Mouse (Mus musculus) heart, embryonic 12.5 days (tissue): ENCODE data around the gene Nr5a2. TPM values are rescaled to one million over a fixed set of nuclear protein-coding genes. Genes with fewer than 3 reads are reported as not detected.

ENCODE experiments used
- ATAC-seq: fragments of 200-750 bp; cut with Nextera tagmentation; 2 replicates; pipeline ENCODE4 v1.8.0; 2017; ENCODE audit warnings: moderate TSS enrichment, moderate library complexity; ENCODE audit not compliant: insufficient number of reproducible peaks, low FRiP score
- H3K27ac ChIP-seq: fragments of 300-500 bp; sonication (generic); 2 replicates; pipeline ENCODE4 v1.5.1; 2016; ENCODE audit warnings: mild to moderate bottlenecking, moderate library complexity; ENCODE audit not compliant: poor library complexity, severe bottlenecking
- H3K27me3 ChIP-seq: fragments of 300-500 bp; sonication (generic); replicated peaks from 2 replicates; pipeline ENCODE4 v1.6.1; 2016; ENCODE audit warnings: mild to moderate bottlenecking, moderate library complexity
- H3K36me3 ChIP-seq: fragments of 300-500 bp; sonication (generic); 2 replicates; pipeline ENCODE4 v1.6.1; 2016; ENCODE audit warnings: mild to moderate bottlenecking, moderate library complexity
- H3K4me1 ChIP-seq: fragments of 300-500 bp; sonication (generic); replicated peaks from 2 replicates; pipeline ENCODE4 v1.6.1; 2016; ENCODE audit warnings: mild to moderate bottlenecking
- H3K4me2 ChIP-seq: fragments of 300-500 bp; sonication (generic); 2 replicates; pipeline ENCODE4 v1.6.1; 2016; ENCODE audit warnings: mild to moderate bottlenecking, moderate library complexity
- H3K4me3 ChIP-seq: fragments of 300-500 bp; sonication (generic); 2 replicates; pipeline ENCODE4 v1.5.1; 2016; ENCODE audit warnings: mild to moderate bottlenecking
- H3K9ac ChIP-seq: fragments of 300-500 bp; sonication (generic); 2 replicates; pipeline ENCODE4 v1.6.1; 2016; ENCODE audit warnings: mild to moderate bottlenecking, moderate library complexity
- H3K9me3 ChIP-seq: fragments of 300-500 bp; sonication (generic); replicated peaks from 2 replicates; pipeline ENCODE4 v1.6.1; 2016; ENCODE audit warnings: mild to moderate bottlenecking, moderate library complexity
- WGBS: fragments of 180-500 bp; shearing (Covaris S2); methylation state at CpG from one replicate; pipeline ENCODE4 v1.1.7; 2016; 5-methylcytosine and 5-hydroxymethylcytosine counted together
- polyA plus RNA-seq: library from polyadenylated mRNA; unstranded; fragments of >200 nt; fragmentation: Nextera tagmentation; extraction: Ambion mirVana; gene quantifications from 2 replicates; pipeline ENCODE4 v1.2.1, GENCODE M21; 2016

Gene Nr5a2
- polyA plus RNA-seq, 1 experiment from 2014 or later, result 0.04 TPM

DNA sequence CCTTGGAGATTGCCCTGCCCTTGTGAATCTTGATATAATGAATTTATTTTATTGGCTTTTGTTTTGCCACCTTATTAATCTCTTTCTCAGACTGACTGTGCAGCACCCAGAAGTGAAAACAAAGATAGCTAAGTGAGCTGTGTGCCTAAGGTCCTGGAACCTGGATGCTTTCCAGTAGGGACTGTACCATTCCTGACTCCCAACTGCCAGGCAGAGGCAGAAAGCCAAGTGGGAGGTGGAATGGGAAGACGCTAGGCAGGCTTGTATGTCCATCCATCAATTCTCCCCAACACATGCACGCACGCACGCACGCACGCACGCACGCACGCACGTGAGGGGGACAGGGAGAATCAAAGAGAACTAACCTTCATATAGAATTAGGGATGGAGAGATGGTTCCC, 26.2 kb downstream of the Nr5a2 start:
- H3K36me3 ChIP-seq, result no peaks in the 10 kb centered on the region
- 92% methylated on average over 10 of the region's 10 CpGs for WGBS
- no peak for ATAC-seq

DNA sequence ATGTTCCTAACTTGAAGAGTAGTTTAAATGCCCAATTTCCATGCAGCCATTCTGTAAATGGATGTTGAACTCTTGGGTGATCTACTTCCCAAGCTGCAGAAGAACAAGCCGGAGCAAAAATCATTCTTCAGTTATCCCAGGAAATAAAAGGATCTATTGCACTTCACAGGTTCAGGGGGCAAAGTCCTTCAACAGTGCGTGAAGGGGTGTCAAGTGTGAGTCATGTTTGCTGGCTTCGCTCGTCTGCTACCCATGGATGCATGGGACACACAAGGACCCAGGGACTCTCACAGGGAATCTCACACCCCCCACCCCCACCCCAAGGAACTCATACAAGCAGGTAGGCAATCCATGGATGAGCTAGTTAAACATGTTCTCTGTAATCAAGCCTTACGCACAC, 29.2 kb downstream of the Nr5a2 start:
- Histone ChIP-seq H3K27ac (no peak overlapping the region), H3K4me3 (no peak overlapping the region), H3K27me3 (peaks cover 28% of the 10 kb centered on the region), H3K4me1 (peaks cover 6% of the 10 kb centered on the region), H3K9me3 (no peaks in the 10 kb centered on the region), H3K9ac (no peak overlapping the region), H3K4me2 (no peak overlapping the region), H3K36me3 (no peaks in the 10 kb centered on the region)
- 82% methylated on average over 5 of the region's 5 CpGs for WGBS
- no peak for ATAC-seq

More for the DNA sequence above, 26.2 kb downstream of the Nr5a2 start:
- Histone ChIP-seq H3K4me3 (no peak overlapping the region), H3K4me2 (no peak overlapping the region), H3K9me3 (no peaks in the 10 kb centered on the region), H3K27ac (no peak overlapping the region), H3K9ac (no peak overlapping the region), H3K27me3 (peaks cover 21% of the 10 kb centered on the region; the same call in 1 of the 2 replicates), H3K4me1 (peaks cover 8% of the 10 kb centered on the region)

DNA sequence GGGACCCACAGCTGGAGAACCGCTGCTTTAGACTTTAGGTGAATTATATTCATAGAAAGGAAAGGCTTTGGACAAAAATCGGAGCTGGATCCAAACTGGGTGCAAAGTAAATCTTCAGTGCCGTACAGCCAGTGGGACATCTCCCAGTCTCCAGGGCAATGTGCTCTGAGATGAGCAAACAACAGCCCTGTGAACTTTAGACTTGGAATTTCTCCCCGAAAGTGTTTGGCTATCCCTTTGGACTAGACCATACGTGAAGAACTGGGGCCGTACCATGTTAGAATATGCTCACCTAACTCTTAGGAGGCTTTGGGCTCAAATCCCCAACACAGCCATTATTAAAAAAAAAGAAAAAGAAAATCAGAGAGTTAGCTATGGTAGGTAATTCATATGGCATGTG, 30.5 kb downstream of the Nr5a2 start:
- Histone ChIP-seq H3K4me3 (no peak overlapping the region), H3K4me2 (no peak overlapping the region), H3K9ac (no peak overlapping the region), H3K36me3 (no peaks in the 10 kb centered on the region), H3K9me3 (no peaks in the 10 kb centered on the region), H3K27ac (no peak overlapping the region), H3K4me1 (peaks cover 6% of the 10 kb centered on the region), H3K27me3 (peaks cover 22% of the 10 kb centered on the region)
- WGBS, result 85% methylated on average over 6 of the region's 6 CpGs
- ATAC-seq, result no peak

DNA sequence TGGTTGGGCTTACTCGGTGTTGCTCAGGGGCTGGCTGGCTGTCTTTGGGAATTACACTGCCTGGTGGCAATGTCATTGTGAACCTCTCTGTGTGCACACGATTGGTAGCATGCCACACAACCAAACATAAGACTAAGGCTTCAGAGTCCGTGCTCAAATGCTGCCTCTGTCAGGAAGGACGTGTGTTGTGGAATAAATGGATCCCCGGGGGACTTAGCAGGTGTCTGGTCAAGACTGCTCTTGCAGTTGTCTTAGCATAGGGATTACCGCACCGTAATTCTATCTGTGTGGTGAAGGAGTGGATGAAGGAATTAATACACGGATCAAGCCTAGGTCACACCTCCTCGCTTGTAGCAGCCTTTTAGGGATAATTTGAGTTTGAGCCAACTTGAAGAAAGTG, 32.8 kb downstream of the Nr5a2 start:
- Histone ChIP-seq H3K4me2 (no peak overlapping the region), H3K9ac (no peak overlapping the region), H3K27me3 (peaks cover 22% of the 10 kb centered on the region), H3K36me3 (no peaks in the 10 kb centered on the region), H3K4me3 (no peak overlapping the region), H3K27ac (no peak overlapping the region), H3K9me3 (no peaks in the 10 kb centered on the region), H3K4me1 (peaks cover 6% of the 10 kb centered on the region)
- ATAC-seq, result no peak
- WGBS, result 63% methylated on average over 9 of the region's 9 CpGs

DNA sequence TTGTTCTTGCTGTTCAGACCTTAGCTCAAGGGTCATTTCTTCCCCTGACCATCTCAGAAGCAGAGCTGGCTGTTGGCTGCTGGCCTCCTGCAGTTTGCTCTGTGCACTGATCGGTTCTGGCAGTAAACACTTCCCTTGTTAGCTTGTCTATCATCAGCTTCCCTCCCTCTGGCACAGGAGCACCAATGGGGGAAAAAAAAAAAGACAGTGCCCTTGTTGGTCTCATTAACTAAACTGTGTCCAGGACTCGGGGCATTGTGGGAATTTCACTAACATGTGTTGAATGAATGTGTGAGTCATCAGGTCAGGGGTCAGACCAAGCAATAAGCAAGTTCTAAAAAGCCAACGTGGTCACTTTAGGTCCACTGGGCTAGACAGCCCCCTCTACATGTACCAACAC, 34.2 kb downstream of the Nr5a2 start:
- WGBS, result 28% methylated on average over 3 of the region's 3 CpGs
- H3K4me1 ChIP-seq, result peaks cover 6% of the 10 kb centered on the region
- no peak for ATAC-seq
- H3K4me3 ChIP-seq, result no peak overlapping the region
- H3K27me3 ChIP-seq, result peaks cover 10% of the 10 kb centered on the region; the same call in 1 of the 2 replicates
- no peaks in the 10 kb centered on the region for H3K9me3 ChIP-seq
- no peak overlapping the region for H3K4me2 ChIP-seq
- H3K9ac ChIP-seq, result no peak overlapping the region
- H3K36me3 ChIP-seq, result no peaks in the 10 kb centered on the region
- no peak overlapping the region for H3K27ac ChIP-seq

DNA sequence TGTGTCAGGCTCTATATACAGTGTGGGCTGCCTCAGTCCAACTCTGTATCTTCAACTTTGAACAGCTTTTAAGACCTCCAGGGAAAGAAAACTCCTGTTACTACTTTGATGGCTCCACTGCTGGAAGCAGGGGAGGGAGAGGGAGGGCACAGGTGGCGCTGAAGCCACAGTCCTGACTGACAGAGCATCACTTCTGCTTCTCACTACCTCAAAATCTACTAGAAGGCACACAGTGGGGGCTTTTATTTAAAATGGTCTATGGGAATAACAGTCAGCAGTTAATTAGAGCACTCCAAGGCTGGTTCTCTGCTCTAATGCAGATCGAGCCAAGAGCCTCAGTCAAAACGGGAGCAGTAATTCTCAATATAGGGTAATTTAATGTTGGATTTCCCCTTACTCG, 40.2 kb downstream of the Nr5a2 start:
- no peak for ATAC-seq
- WGBS, result 82% methylated on average over 4 of the region's 4 CpGs
- Histone ChIP-seq H3K4me1 (0 out of 2 replicates have a peak, but pooled peaks cover 11% of the 10 kb centered on the region), H3K27me3 (no peaks in the 10 kb centered on the region), H3K36me3 (no peaks in the 10 kb centered on the region), H3K4me2 (no peak overlapping the region), H3K27ac (peak overlapping the region; percentile 62; the same call in 1 of the 2 replicates), H3K9me3 (no peaks in the 10 kb centered on the region), H3K4me3 (no peak overlapping the region), H3K9ac (no peak overlapping the region)

DNA sequence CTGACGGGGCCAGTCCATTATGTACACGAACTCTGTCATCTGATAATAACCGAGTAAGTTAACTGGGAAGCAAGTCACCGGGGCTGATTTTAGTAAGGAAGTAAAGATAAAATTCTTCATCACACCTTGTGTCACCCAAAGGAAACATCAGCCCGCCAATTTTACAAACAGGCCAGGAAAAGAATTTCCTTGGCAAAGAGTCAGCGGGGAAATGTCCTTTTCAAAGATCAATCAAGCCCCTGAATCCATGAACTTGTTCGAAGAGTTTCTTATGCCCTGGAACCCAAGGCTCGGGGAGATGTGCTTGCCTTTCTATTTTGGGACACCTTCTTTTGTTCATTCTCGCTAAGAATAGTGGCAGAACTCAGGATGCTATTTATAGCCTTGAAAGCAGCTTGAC, 41.5 kb downstream of the Nr5a2 start:
- no peak overlapping the region for H3K9ac ChIP-seq
- peak overlapping the region; percentile 77 for H3K27ac ChIP-seq
- H3K27me3 ChIP-seq, result no peaks in the 10 kb centered on the region
- no peak overlapping the region for H3K4me3 ChIP-seq
- 0 out of 2 replicates have a peak, but pooled peaks cover 11% of the 10 kb centered on the region for H3K4me1 ChIP-seq
- ATAC-seq, result no peak
- 17% methylated on average over 9 of the region's 9 CpGs for WGBS
- peak overlapping the region; percentile 43 for H3K4me2 ChIP-seq
- no peaks in the 10 kb centered on the region for H3K9me3 ChIP-seq
- no peaks in the 10 kb centered on the region for H3K36me3 ChIP-seq

DNA sequence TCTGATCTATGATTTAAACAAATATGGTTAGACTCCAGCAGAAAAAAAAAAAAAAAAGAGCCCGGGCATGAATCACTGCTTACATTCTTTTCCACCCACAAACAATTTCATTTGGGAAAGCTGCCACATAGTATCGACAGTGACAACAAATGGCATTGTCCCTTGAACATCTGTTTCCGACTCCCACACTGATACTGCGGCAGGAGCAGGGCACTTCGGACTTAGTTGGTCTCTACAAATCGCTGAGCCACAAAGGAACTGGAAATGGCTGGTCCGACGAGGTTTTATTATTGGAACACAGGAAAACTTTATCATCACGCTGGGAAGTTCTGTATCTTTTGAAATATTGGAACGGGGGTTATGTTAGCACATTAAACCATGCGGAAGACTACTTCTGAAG, 44.8 kb downstream of the Nr5a2 start:
- Histone ChIP-seq H3K27me3 (no peaks in the 10 kb centered on the region), H3K27ac (no peak overlapping the region), H3K36me3 (no peaks in the 10 kb centered on the region), H3K9ac (no peak overlapping the region), H3K4me2 (no peak overlapping the region), H3K9me3 (no peaks in the 10 kb centered on the region), H3K4me1 (0 out of 2 replicates have a peak, but pooled peaks cover 16% of the 10 kb centered on the region), H3K4me3 (no peak overlapping the region)
- 48% methylated on average over 11 of the region's 11 CpGs for WGBS
- 0 out of 2 replicates have a peak, but pooled peaks have one; percentile 48 for ATAC-seq

DNA sequence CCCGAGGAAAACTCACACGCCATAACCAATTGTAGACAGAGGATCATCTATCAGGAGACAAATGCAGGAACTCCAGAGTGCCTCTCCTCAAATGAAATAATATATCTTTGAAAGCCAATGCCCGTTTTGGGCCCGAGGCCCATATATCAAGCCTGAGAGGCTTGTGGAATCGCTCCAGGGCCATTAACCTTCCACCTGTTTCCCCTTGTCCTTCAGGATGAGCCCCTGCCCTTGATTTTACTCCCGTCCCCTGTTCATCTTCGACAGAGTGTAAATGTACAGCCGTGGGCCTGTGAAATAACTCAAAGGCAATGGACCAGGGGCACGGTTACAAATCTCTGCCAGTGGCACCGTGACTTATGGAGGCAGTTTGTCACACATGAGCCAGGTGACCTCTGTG, 48.3 kb downstream of the Nr5a2 start:
- Histone ChIP-seq H3K4me1 (0 out of 2 replicates have a peak, but pooled peaks cover 4% of the 10 kb centered on the region), H3K27me3 (no peaks in the 10 kb centered on the region), H3K4me2 (no peak overlapping the region), H3K36me3 (no peaks in the 10 kb centered on the region), H3K9ac (no peak overlapping the region), H3K4me3 (no peak overlapping the region), H3K27ac (no peak overlapping the region), H3K9me3 (no peaks in the 10 kb centered on the region)
- no peak for ATAC-seq
- 82% methylated on average over 10 of the region's 10 CpGs for WGBS

DNA sequence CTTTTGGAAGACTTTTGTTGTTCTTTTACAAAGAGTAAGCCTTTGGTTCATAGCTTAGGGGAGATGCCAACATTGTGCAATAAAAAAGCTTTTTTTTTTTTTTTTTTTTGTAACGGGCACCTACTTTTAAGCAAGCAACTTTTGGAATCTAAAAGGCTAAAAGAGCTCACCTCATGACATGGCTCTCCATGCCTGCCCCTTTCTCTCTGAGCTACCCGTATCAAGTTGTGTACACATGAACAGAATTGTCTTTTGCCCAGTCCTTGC, 48.7 kb downstream of the Nr5a2 start:
- H3K27ac ChIP-seq, result no peak overlapping the region
- no peaks in the 10 kb centered on the region for H3K36me3 ChIP-seq
- 0 out of 2 replicates have a peak, but pooled peaks cover 4% of the 10 kb centered on the region for H3K4me1 ChIP-seq
- no peak for ATAC-seq
- no peak overlapping the region for H3K9ac ChIP-seq
- WGBS, result 82% methylated on average over 2 of the region's 2 CpGs
- no peaks in the 10 kb centered on the region for H3K27me3 ChIP-seq
- H3K9me3 ChIP-seq, result no peaks in the 10 kb centered on the region
- H3K4me2 ChIP-seq, result no peak overlapping the region
- no peak overlapping the region for H3K4me3 ChIP-seq

DNA sequence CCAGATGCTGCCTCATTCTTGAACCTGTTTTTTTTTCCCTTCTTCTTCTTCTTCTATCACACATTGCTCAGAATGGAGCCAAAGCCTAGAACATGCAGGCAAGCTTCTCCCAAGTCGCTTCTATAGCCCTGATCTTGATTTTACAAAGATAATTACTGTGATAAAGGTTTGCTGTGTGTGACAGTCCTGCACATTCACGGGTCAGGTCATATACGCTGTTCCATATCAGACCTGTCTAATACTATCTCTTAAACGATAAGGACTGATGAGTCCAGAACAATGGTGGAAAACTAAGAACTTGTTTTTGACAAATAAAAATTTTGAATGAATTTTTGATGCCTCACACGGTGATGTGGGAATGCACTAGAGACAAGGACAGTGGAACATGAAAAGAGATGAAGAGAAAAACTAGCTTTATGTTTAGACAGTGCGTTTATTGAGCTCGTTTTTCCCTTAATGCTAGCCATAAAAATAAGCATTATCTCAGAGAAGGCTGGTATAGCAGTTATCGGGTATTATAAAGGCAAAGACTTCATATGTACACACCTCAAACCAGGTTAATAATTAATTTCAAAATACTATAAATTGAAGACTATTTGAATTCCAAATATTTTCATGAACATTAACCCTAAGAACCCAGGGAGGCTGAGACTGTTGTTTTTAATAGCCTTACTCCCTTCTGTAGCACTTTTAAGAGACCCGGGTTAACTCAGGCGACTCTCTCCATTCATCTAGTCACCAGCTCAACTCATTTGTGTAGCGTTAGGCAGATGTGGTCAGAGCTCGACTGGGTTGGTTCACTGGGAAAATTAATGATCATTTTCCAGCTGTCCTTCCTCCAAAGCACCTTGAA, 49.3 kb downstream of the Nr5a2 start:
- H3K9ac ChIP-seq, result no peak overlapping the region
- WGBS, result 78% methylated on average over 12 of the region's 12 CpGs

DNA sequence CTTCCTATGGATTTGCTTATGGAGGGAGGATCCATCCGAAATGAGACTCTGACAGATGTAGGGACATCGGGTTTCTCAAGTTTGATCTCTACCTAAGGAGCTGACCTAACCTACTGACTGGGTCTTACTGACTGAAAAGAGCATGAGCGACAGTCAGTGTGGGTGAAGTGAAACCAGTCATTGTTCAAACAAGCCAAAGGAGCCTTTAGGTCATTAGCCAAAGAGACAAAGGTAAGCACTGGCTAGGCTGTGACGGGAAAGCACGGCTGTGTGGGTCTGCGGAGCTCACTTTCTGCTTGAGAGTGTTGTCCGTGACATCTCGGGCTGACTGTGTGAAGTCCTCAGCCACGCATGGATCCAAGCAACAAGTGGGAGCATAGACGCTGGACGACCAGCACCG, 50.1 kb downstream of the Nr5a2 start:
- H3K9me3 ChIP-seq, result no peaks in the 10 kb centered on the region
- H3K36me3 ChIP-seq, result no peaks in the 10 kb centered on the region
- H3K4me1 ChIP-seq, result 0 out of 2 replicates have a peak, but pooled peaks cover 4% of the 10 kb centered on the region
- WGBS, result 87% methylated on average over 12 of the region's 12 CpGs
- no peak overlapping the region for H3K4me3 ChIP-seq
- no peak overlapping the region for H3K9ac ChIP-seq
- H3K27me3 ChIP-seq, result no peaks in the 10 kb centered on the region
- no peak for ATAC-seq
- H3K27ac ChIP-seq, result no peak overlapping the region
- no peak overlapping the region for H3K4me2 ChIP-seq

More for the DNA sequence above, 49.3 kb downstream of the Nr5a2 start:
- H3K4me1 ChIP-seq, result 0 out of 2 replicates have a peak, but pooled peaks cover 4% of the 10 kb centered on the region
- no peak overlapping the region for H3K4me3 ChIP-seq
- no peak overlapping the region for H3K4me2 ChIP-seq
- no peaks in the 10 kb centered on the region for H3K9me3 ChIP-seq
- no peaks in the 10 kb centered on the region for H3K36me3 ChIP-seq
- H3K27me3 ChIP-seq, result no peaks in the 10 kb centered on the region
- ATAC-seq, result no peak
- H3K27ac ChIP-seq, result no peak overlapping the region
